Mouse (Mus musculus) midbrain, embryonic 13.5 days (tissue): ENCODE data around the gene Tcf23. TPM values are rescaled to one million over a fixed set of nuclear protein-coding genes. Genes with fewer than 3 reads are reported as not detected.

Source experiments
- ATAC-seq: fragments of 200-750 bp; cut with Nextera tagmentation; 2 replicates; pipeline ENCODE4 v1.8.0; 2017; ENCODE audit warnings: mild to moderate bottlenecking, moderate TSS enrichment, moderate library complexity
- H3K27ac ChIP-seq: fragments of 300-500 bp; sonication (generic); 2 replicates; pipeline ENCODE4 v1.5.1; 2015; ENCODE audit warnings: inconsistent platforms, mild to moderate bottlenecking, moderate library complexity
- H3K27me3 ChIP-seq: fragments of 300-500 bp; sonication (generic); 2 replicates; pipeline ENCODE4 v1.6.1; 2015; ENCODE audit warnings: mild to moderate bottlenecking, inconsistent platforms
- H3K36me3 ChIP-seq: fragments of 300-500 bp; sonication (generic); 2 replicates; pipeline ENCODE4 v1.6.1; 2015; ENCODE audit warnings: mild to moderate bottlenecking, inconsistent platforms
- H3K4me1 ChIP-seq: fragments of 300-500 bp; sonication (generic); replicated peaks from 2 replicates; pipeline ENCODE4 v1.6.1; 2015; ENCODE audit warnings: inconsistent platforms
- H3K4me2 ChIP-seq: fragments of 300-500 bp; sonication (generic); replicated peaks from 2 replicates; pipeline ENCODE4 v1.6.1; 2015; ENCODE audit warnings: moderate library complexity, mild to moderate bottlenecking, inconsistent platforms
- H3K4me3 ChIP-seq: fragments of 300-500 bp; sonication (generic); replicated peaks from 2 replicates; pipeline ENCODE4 v1.5.1; 2015; ENCODE audit warnings: mild to moderate bottlenecking, inconsistent platforms
- H3K9ac ChIP-seq: fragments of 300-500 bp; sonication (generic); replicated peaks from 2 replicates; pipeline ENCODE4 v1.6.1; 2015; ENCODE audit warnings: mild to moderate bottlenecking, inconsistent platforms
- H3K9me3 ChIP-seq: fragments of 300-500 bp; sonication (generic); 2 replicates; pipeline ENCODE4 v1.6.1; 2016; ENCODE audit warnings: mild to moderate bottlenecking, inconsistent platforms
- WGBS: fragments of 180-500 bp; shearing (Covaris S2); methylation state at CpG from one replicate; pipeline ENCODE4 v1.1.7; 2015; 5-methylcytosine and 5-hydroxymethylcytosine counted together
- polyA plus RNA-seq: library from polyadenylated mRNA; unstranded; fragments of >200 nt; fragmentation: Nextera tagmentation; extraction: Ambion mirVana; gene quantifications from 2 replicates; pipeline ENCODE4 v1.2.1, GENCODE M21; 2015

Tcf23 gene
- not detected in 2 replicates for polyA plus RNA-seq

- no peak within 1 kb of the TSS for H3K27ac ChIP-seq
- H3K4me2 ChIP-seq = no peak within 1 kb of the TSS
- no peak for ATAC-seq
- H3K9me3 ChIP-seq = no peaks in the 10 kb centered on the region
- no peak within 1 kb of the TSS for H3K9ac ChIP-seq
- peaks cover 13% of the 10 kb centered on the region for H3K27me3 ChIP-seq
- H3K4me1 ChIP-seq = no peaks in the 10 kb centered on the region
- WGBS = 74% methylated on average over 8 of the region's 8 CpGs
- H3K4me3 ChIP-seq = no peak within 1 kb of the TSS
- H3K36me3 ChIP-seq = no peaks in the 10 kb centered on the region
Observed at GRCm38 (mm10) chr5:30968416-30968815, at the start of gene Tcf23. TSS of gene Tcf23 (plus strand) at chr5:30968662.

GRCm38 (mm10) chr5:30918691-30919090, 49.8 kb upstream of the Tcf23 start:
- Histone ChIP-seq H3K4me1 (peaks cover 27% of the 10 kb centered on the region), H3K27me3 (peaks cover 11% of the 10 kb centered on the region), H3K9ac (0 out of 2 replicates have a peak overlapping the region, but pooled peaks have one; percentile 5), H3K4me2 (no peak overlapping the region), H3K27ac (no peak overlapping the region), H3K4me3 (no peak overlapping the region), H3K9me3 (no peaks in the 10 kb centered on the region), H3K36me3 (no peaks in the 10 kb centered on the region)
- WGBS = 82% methylated on average over 8 of the region's 8 CpGs
- no peak for ATAC-seq

GRCm38 (mm10) chr5:30919831-30920614, 48.4 kb upstream of the Tcf23 start:
- ATAC-seq = no peak
- Histone ChIP-seq H3K27ac (no peak overlapping the region), H3K4me2 (no peak overlapping the region), H3K9ac (no peak overlapping the region), H3K27me3 (peaks cover 11% of the 10 kb centered on the region), H3K36me3 (no peaks in the 10 kb centered on the region), H3K4me3 (no peak overlapping the region), H3K9me3 (no peaks in the 10 kb centered on the region), H3K4me1 (peaks cover 24% of the 10 kb centered on the region)
- 76% methylated on average over 11 of the region's 11 CpGs for WGBS

- Histone ChIP-seq H3K9me3 (no peaks in the 10 kb centered on the region), H3K4me3 (no peak overlapping the region), H3K4me2 (peak overlapping the region; percentile 81), H3K36me3 (no peaks in the 10 kb centered on the region), H3K9ac (no peak overlapping the region), H3K4me1 (peaks cover 19% of the 10 kb centered on the region), H3K27ac (no peak overlapping the region), H3K27me3 (peaks cover 11% of the 10 kb centered on the region)
- WGBS = 58% methylated on average over 19 of the region's 19 CpGs
- peak; percentile 16 for ATAC-seq
Observed at GRCm38 (mm10) chr5:30920621-30921020, 47.8 kb upstream of the Tcf23 start.

GRCm38 (mm10) chr5:30921256-30922033, 47.0 kb upstream of the Tcf23 start, which contains the start of gene Khk:
TSS of gene Khk (plus strand) at chr5:30921431.
- ATAC-seq = peak; percentile 85
- Histone ChIP-seq H3K36me3 (no peaks in the 10 kb centered on the region), H3K4me2 (peak within 1 kb of the TSS; percentile 81), H3K4me1 (peaks cover 13% of the 10 kb centered on the region), H3K27ac (peak within 1 kb of the TSS; percentile 63), H3K9ac (peak within 1 kb of the TSS; percentile 64), H3K9me3 (no peaks in the 10 kb centered on the region), H3K27me3 (peaks cover 11% of the 10 kb centered on the region), H3K4me3 (peak within 1 kb of the TSS; percentile 50)
- under 1% methylated on average over 40 of the region's 40 CpGs for WGBS

GRCm38 (mm10) chr5:30922581-30923041, 45.9 kb upstream of the Tcf23 start:
- peak overlapping the region; percentile 64; the same call in 1 of the 2 replicates for H3K9ac ChIP-seq
- H3K4me3 ChIP-seq = no peak overlapping the region
- ATAC-seq = no peak

GRCm38 (mm10) chr5:30923119-30923518, 45.3 kb upstream of the Tcf23 start:
- Histone ChIP-seq H3K4me2 (no peak overlapping the region), H3K9me3 (no peaks in the 10 kb centered on the region), H3K4me1 (peaks cover 13% of the 10 kb centered on the region), H3K4me3 (no peak overlapping the region), H3K27me3 (peaks cover 11% of the 10 kb centered on the region), H3K27ac (no peak overlapping the region), H3K9ac (no peak overlapping the region), H3K36me3 (no peaks in the 10 kb centered on the region)
- WGBS = 87% methylated on average over 6 of the region's 6 CpGs
- ATAC-seq = no peak

More at GRCm38 (mm10) chr5:30922581-30923041, 45.9 kb upstream of the Tcf23 start:
- 75% methylated on average over 10 of the region's 10 CpGs for WGBS
- Histone ChIP-seq H3K27me3 (peaks cover 11% of the 10 kb centered on the region), H3K36me3 (no peaks in the 10 kb centered on the region), H3K9me3 (no peaks in the 10 kb centered on the region), H3K4me2 (peak overlapping the region; percentile 81), H3K27ac (no peak overlapping the region), H3K4me1 (peaks cover 13% of the 10 kb centered on the region)

- 83% methylated on average over 8 of the region's 8 CpGs for WGBS
- no peak for ATAC-seq
- Histone ChIP-seq H3K9ac (no peak overlapping the region), H3K4me3 (no peak overlapping the region), H3K36me3 (no peaks in the 10 kb centered on the region), H3K4me1 (peaks cover 13% of the 10 kb centered on the region), H3K27ac (no peak overlapping the region), H3K4me2 (no peak overlapping the region), H3K27me3 (peaks cover 11% of the 10 kb centered on the region), H3K9me3 (no peaks in the 10 kb centered on the region)
Observed at GRCm38 (mm10) chr5:30924614-30925013, 43.8 kb upstream of the Tcf23 start.

GRCm38 (mm10) chr5:30925217-30925616, 43.2 kb upstream of the Tcf23 start:
- H3K27me3 ChIP-seq = peaks cover 11% of the 10 kb centered on the region
- ATAC-seq = no peak
- H3K36me3 ChIP-seq = no peaks in the 10 kb centered on the region
- no peak overlapping the region for H3K9ac ChIP-seq
- no peaks in the 10 kb centered on the region for H3K9me3 ChIP-seq
- peaks cover 13% of the 10 kb centered on the region for H3K4me1 ChIP-seq
- H3K27ac ChIP-seq = no peak overlapping the region
- H3K4me2 ChIP-seq = no peak overlapping the region
- WGBS = 92% methylated on average over 5 of the region's 5 CpGs
- H3K4me3 ChIP-seq = no peak overlapping the region

- Histone ChIP-seq H3K27me3 (peaks cover 11% of the 10 kb centered on the region), H3K9me3 (no peaks in the 10 kb centered on the region), H3K36me3 (no peaks in the 10 kb centered on the region), H3K4me2 (no peak overlapping the region), H3K9ac (0 out of 2 replicates have a peak overlapping the region, but pooled peaks have one; percentile 10), H3K27ac (no peak overlapping the region), H3K4me3 (no peak overlapping the region), H3K4me1 (peaks cover 13% of the 10 kb centered on the region)
- 86% methylated on average over 2 of the region's 2 CpGs for WGBS
- ATAC-seq = no peak
Observed at GRCm38 (mm10) chr5:30926073-30926472, 42.4 kb upstream of the Tcf23 start.

- peak overlapping the region; percentile 37 for H3K4me2 ChIP-seq
- H3K27ac ChIP-seq = no peak overlapping the region
- no peak overlapping the region for H3K9ac ChIP-seq
- H3K27me3 ChIP-seq = peaks cover 4% of the 10 kb centered on the region
- WGBS = 45% methylated on average over 7 of the region's 7 CpGs
- no peak overlapping the region for H3K4me3 ChIP-seq
- no peaks in the 10 kb centered on the region for H3K4me1 ChIP-seq
- H3K36me3 ChIP-seq = no peaks in the 10 kb centered on the region
- ATAC-seq = peak; percentile 76
- H3K9me3 ChIP-seq = no peaks in the 10 kb centered on the region
Observed at GRCm38 (mm10) chr5:30927945-30928529, 40.4 kb upstream of the Tcf23 start.
